Mouse (Mus musculus): ENCODE results near the gene Lingo3.
"Not testable (repeated sequence)": the region's sequence is repeated elsewhere in the genome, so short reads cannot be mapped to it uniquely, and the experiment has no call there.

The Lingo3 gene

DNA sequence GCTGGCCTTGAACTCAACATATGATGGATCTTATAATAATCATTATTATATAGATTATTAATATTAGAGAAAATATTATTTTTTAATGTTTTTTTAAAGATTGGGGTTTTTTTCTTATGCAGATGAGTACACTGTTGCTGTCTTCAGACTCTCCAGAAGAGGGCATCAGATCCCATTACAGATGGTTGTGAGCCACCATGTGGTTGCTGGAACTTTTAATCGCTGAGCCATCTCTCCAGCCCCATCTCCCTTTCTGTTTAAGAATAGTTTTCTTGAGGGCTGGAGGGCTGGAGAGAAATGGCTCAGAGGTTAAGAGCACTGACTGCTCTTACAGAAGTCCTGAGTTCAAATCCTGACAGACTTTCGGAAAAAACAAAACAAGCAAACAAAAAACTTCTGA, 21.8 kb downstream of the Lingo3 start:
- in situ Hi-C loops (cut with MboI, MseI), result no loop called here

DNA sequence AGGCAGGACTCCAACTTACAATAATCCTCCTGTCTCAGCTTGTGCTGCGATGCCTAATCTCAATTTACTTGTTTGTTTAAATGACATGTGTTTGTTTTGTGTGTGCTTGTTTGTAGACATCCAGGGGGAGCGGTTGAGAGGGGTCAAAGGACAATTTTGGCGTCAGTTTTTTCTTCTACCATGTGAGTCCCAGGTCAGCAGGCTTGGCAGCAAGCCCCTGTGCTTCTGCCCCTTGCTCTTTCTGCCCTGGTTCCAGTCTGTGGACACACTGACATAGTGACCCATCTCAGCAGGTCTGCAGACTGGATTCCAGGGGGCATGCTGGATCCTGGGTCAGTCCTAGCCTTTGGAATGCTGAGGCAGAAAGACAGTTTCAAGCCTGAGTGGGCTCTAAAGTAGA, 24.4 kb downstream of the Lingo3 start:
- in situ Hi-C loops (cut with MboI, MseI), result no loop called here

DNA sequence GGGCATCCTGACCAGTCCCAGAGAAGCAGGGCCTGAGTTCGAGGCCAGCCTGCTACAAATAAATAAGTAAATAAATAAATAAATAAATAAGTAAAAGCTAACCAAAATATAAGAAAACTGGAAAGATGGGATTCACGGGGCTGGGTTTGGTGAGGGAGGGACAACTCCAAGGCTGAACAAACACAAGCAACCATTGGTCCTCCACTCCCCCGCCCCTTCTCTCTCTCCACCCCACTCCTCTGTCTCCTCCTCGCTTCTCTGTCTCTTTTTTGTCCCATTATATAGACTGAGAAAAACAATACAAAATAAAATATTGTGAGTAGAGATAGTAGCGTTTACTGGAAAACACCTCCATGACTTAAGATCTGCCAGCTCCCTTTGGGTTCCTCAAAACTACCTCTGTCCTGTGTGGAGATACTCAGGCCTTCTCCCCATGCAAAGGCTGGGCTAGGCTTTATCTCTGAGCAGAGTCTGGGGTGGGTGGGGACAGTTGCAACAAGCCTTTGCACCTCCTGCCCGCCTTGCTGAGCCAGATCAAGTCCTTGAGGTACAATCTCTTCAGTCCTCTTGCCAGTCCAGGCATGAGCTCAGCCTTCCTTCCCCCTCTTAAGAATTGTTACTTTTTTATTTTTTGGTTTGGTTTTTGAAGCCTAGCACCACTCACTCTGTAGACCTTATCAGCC, 25.1 kb downstream of the Lingo3 start:
- in situ Hi-C loops (cut with MboI, MseI), result no loop called here

DNA sequence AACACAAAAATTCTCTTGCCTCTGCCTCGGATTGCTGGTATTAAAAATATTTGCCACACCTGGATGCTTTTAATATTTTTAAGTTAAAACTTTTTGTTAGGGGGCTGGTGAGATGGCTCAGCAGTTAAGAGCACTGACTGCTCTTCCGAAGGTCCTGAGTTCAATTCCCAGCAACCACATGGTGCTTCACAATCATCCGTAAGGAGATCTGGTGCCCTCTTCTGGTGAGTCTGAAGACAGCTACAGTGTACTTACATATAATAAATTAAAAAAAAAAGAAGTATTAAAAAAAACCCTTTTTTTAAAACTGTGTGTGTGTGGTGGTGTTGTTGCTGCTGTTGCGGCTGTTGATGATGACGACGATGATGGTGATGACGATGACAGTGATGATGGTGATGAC, 25.9 kb downstream of the Lingo3 start:
- in situ Hi-C loops (cut with MboI, MseI), result not testable (repeated sequence)

DNA sequence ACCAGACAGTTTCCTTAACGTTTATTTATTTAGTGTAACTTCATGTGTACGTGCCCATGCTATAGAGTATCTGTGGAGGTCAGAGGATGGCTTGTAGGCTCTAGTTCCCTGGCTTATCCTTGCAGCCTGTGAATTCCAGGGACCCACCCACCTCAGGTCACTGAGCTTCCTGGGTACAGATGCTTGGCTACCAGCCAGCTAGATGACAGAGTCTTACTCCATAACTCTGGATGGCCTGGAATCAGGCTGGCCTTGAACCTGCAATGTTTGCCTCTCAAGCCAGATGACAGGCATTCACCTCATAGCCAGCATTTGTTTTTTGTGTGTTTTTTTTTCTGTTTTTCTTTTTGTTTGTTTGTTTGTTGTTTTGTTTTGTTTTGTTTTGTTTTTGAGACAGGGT, 26.7 kb downstream of the Lingo3 start:
- in situ Hi-C loops (cut with MboI, MseI), result no loop called here

DNA sequence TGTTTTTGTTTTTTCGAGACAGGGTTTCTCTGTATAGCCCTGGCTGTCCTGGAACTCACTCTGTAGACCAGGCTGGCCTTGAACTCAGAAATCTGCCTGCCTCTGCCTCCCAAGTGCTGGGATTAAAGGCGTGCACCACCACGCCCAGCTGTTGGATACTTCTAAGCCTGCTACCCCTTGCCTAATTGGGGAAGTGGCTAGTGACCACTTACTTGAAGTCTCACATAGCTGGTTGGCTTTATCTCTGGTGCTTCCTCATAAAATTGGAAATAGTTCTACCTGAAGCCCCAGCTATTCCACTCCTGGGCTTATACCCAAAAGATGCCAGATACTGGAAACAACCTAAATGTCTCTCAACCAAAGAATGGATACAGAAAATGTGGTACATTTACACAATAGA, 27.5 kb downstream of the Lingo3 start:
- in situ Hi-C loops (cut with MboI, MseI), result not testable (repeated sequence)

DNA sequence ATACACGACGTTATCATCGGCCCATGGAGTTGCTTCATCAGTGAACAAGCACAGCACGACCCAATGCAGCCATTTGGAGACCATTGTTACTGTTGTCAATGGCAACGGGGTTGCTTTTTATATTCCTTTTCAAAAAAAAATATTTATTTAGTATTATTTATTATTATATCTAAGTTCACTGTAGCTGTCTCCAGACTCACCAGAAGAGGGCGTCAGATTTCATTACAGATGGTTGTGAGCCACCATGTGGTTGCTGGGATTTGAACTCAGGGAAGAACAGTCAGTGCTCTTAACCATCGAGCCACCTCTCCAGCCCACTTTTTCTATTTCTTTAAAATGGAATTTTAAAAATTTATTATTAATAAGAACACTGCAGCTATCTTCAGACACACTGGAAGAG, 29.0 kb downstream of the Lingo3 start:
- in situ Hi-C loops (cut with MboI, MseI), result loop anchor here (5.0 kb wide), 2 partner anchors 63 to 183 kb away; no protein-coding TSS in a partner anchor

DNA sequence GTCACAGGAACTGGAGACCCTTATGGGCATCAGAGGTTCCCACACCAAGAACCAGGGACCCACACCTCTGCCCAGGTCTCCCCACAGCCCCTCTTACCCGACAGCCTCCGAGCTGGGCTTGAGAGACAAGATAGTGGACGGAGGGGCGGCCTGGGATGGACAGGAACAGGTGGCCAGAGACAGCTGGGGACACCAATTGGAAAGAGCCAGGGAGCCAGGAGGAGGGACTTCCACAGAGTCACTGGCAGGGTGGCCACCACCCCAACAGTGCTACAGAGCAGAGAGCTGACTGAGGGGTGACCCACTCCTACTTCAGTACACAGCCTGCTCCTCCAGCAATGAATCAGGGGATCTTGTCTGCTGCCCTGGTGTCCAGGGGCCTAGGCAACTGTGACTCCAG, 30.5 kb downstream of the Lingo3 start, which contains the start of gene Jsrp1:
TSS of gene Jsrp1 (minus strand) at position 133 of the 400 bp plus-strand sequence.
- in situ Hi-C loops (cut with MboI, MseI), result loop anchor here (5.0 kb wide), 2 partner anchors 64 to 184 kb away; no protein-coding TSS in a partner anchor

DNA sequence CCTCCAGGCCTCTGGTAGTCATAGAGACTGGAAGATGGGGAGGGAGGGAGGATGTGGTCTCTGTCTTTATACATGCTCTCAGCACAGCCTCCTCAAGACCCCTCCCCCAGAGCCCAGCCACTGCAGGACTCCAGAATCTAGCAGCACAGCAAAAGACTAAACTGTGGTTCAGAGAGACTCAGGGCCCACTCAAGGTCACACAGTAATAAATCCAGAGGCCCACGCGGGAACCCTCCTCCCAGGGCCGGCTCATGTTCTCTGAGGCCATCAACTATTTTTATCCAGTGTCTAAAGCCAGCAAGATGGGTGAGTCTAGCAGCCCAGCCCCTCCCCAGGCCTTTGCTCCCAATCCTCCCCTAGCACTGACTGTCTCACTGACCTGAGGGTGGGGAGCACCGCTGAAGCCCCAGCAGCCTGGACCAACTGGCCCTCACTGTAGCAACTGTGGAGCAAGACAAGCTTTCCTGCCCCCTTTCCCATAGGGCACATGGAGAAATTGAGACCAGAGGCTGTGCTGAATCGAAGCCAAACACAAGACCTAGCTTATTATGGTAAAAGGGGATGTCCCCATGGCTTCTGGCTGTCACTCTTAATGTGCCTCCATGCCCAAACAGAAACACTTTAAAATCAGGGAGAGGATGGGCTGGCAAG, 31.3 kb downstream of the Lingo3 start:
- in situ Hi-C loops (cut with MboI, MseI), result loop anchor here (5.0 kb wide), 2 partner anchors 65 to 185 kb away; no protein-coding TSS in a partner anchor

DNA sequence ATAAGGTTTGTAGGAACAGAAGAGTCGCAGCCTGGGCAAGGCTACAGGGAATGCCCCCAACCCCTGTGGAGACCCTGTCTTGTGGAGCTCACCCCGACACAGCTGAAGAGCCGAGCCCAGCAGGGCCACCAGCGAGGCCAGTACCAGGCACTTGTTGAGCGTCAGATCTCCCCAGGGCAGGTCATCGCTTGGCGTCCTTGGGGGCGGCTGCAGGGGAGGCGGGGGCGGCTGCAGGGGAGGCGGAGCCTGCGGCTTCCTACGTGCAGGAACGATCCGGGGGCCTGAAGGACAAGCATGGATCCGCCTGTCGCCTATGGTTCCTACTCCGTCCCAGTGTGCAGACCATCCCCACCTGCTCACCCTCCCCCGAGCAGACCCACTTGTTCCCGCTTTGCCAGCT, 33.8 kb downstream of the Lingo3 start:
- in situ Hi-C loops (cut with MboI, MseI), result loop anchor here (5.0 kb wide), 2 partner anchors 67 to 187 kb away; no protein-coding TSS in a partner anchor

DNA sequence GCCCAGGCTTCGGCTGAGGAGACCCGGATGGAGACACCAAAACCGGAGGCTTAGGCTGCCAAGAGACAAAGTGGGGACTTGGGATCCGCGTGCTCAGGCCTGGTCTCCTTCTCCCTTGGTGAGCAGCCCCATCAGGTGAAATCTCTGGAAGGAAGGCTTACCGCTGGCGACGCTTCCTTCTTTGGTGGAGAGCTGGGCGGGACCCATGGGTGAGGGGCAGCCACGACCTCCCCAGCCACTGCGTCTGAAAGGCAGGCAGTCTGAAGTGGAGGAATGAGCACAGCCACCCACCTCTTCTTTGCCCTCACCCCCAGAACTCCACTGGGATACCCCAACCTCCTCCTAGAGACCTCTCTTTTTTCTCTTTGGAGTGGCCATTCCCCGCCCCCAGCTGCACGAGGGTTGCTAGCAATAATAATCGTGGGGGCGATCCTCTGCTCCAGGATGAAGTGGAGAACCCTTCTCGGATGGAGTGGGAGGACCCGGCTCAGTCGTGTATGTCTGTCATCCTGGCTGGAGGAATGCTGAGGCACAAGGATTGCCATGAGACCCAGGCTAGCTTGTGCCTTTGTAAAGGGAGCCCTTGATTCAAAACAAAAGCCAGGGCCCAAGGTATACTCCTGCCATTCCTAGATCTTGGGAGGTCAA, 34.7 kb downstream of the Lingo3 start:
- in situ Hi-C loops (cut with MboI, MseI), result no loop called here

DNA sequence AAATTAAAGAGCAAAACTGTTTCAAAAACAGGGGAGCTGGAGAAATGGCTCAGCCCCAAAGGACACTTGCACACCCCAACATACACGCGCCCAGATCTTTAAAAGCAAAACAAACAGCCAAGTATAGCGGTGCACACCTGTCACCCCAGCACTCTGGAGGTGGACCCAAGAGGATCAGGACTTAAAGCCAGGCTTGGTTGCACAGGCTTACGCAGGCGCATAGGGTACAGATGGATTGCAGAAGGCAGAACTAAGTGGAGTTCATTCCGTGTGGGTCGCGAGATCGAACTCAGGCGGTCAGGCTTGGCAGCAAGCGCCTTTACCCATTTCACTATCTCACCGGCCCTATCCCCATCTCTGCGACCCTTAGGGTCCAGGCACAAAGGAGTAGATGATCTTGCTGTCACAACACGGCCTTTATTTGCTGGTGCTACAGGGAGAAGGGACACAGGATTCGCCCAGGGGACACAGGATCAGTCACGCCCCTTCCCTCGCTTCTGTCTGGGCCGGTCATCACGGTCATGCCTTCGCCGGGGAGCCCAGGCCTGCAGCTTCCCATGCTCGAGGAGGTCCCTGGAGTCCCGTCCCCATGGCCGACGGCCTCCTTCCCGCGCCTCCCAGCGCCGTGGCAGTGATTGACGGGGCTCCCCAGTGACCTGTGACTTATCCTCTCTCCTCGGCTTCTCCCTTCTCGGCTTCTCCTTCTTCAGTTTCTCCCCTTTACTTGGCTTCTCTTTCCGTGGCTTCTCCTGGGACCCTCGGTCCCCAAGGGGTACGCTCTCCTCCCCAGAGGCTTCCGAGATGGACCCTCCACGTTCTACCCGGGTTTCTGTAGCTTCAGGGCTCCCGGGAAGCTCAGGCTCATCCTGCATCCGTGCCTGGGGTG, 35.5 kb downstream of the Lingo3 start:
- in situ Hi-C loops (cut with MboI, MseI), result no loop called here

DNA sequence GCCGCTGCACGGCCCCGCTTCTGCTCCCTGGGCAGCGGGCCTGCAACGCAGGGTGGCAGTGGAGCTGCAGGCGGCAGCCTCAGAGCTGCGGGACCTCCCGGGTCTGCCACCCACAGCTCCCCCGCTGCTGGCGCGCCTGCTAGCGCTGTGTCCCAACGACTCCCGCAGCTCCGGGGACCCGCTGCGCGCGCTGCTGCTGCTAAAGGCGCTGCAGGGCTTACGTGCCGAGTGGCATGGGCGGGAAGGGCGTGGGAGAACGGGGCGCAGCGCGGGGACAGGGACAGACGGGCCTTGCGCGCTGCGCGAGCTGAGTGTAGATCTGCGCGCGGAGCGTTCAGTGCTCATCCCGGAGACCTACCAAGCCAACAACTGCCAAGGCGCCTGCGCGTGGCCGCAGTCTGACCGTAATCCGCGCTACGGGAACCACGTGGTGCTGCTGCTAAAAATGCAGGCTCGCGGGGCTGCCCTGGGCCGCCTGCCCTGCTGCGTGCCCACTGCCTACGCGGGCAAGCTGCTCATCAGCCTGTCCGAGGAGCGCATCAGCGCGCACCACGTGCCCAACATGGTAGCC, 36.7 kb downstream of the Lingo3 start:
- in situ Hi-C loops (cut with MboI, MseI), result no loop called here

DNA sequence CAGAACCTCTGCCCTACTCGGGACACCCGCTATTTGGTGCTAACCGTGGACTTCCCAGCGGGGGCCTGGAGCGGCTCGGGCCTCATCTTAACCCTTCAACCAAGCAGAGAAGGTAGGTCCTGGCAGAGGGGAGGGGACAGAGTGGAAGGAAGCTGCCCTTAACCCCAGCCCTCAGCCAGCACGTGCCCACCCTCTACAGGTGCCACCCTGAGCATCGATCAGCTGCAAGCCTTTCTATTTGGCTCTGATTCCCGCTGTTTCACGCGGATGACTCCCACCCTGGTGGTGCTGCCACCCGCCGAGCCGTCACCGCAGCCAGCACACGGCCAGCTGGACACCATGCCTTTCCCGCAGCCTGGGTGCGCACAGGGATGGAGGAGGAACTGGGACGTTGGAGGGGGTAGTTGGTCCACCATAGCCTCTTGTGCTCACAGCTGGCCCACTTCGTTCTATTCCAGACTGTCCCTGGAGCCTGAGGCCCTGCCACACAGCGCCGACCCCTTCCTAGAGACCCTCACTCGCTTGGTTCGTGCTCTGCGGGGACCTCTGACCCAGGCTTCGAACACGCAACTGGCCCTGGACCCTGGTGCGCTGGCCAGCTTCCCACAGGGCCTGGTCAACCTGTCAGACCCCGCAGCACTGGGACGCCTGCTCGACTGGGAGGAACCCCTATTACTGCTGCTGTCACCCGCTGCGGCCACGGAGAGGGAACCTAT, 37.3 kb downstream of the Lingo3 start:
- in situ Hi-C loops (cut with MboI, MseI), result no loop called here

DNA sequence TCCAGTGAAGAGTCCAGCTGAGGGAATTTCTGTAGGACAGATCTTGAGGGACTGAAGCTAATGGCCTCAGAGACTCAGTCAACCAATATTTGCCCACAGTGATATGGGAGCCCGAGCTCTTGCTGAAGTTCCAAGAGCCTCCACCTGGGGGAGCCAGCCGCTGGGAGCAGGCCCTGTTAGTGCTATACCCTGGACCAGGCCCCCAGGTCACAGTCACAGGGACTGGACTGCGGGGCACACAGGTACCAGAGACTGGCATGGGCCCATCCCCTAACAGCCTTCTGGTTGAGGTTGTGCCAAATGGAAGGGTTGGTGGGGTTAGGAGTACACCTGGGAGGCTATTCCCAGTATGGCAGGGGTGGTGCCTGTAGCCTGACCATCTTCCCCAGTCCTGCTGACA, 37.9 kb downstream of the Lingo3 start:
- in situ Hi-C loops (cut with MboI, MseI), result no loop called here

DNA sequence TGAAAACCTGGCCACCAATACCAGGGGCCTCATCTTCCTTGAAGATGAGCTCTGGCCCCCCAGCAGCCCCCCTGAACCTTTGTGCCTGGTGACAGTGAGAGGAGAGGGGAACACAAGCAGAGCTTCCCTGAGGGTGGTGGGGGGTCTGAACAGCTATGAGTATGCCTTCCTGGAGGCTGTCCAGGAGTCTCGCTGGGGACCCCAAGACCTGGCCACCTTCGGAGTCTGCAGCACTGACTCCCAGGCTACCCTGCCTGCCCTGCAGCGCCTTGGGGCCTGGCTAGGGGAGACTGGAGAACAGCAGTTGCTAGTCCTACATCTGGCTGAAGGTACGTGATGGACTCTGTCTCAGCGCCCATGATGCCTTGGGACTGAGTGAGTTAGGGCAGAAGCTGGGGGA, 38.5 kb downstream of the Lingo3 start:
- in situ Hi-C loops (cut with MboI, MseI), result no loop called here

DNA sequence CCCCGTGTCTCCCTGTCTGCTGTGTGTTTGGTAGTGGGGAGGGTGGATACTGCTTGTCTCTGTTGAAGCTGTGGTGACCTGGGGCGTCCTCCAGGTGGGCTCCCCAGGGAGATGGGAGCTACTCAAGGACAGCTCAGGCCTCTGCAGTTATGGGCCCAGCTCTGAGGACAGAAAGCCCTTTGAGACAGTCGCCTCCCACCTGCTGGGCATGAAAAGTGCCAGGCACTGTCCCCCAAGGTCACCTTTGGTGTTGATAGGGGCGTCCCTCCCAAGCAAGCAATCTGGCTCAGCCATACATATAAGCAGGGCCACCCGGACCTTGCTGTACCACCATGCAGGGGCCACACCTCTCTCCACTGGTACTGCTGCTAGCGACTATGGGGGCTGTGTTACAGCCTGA, 38.9 kb downstream of the Lingo3 start, which contains the start of gene Amh:
TSS of gene Amh (plus strand) at position 328 of the 400 bp plus-strand sequence.
- in situ Hi-C loops (cut with MboI, MseI), result no loop called here

DNA sequence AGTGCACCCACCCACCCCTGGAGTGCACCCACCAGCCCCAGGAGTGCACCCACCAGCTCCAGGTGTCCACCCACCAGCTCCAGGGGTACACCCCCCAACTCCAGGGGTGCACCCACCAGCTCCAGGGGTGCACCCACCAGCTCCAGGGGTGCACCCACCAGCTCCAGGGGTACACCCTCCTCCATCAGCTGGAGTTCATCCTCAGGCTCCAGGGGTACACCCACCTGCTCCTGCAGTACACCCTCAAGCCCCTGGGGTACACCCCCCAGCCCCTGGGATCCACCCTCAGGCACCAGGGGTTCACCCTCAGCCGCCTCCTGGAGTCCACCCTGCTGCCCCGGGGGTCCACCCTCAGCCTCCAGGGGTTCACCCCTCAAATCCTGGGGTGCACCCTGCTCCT, 39.5 kb downstream of the Lingo3 start:
- in situ Hi-C loops (cut with MboI, MseI), result no loop called here

DNA sequence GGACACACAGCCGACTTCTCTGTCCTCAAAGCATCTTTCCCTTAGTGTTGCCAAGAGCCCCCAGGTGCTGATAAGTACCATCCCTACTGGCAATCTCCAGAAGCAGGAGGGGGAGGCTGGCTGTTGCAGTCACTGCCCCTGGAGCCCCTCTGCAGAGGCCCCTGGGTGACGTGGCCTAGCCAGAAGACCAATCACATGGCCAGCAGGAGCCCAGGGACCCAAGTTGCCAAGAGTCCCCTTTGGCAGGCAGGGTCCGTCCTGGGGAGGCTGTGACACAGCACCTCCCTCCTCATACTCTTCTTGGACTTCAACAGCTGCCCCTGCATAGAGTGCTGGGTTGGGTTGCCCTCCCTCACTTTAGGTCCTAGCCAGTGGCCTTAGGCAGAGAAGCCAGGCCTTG, 40.8 kb downstream of the Lingo3 start:
- in situ Hi-C loops (cut with MboI, MseI), result no loop called here

DNA sequence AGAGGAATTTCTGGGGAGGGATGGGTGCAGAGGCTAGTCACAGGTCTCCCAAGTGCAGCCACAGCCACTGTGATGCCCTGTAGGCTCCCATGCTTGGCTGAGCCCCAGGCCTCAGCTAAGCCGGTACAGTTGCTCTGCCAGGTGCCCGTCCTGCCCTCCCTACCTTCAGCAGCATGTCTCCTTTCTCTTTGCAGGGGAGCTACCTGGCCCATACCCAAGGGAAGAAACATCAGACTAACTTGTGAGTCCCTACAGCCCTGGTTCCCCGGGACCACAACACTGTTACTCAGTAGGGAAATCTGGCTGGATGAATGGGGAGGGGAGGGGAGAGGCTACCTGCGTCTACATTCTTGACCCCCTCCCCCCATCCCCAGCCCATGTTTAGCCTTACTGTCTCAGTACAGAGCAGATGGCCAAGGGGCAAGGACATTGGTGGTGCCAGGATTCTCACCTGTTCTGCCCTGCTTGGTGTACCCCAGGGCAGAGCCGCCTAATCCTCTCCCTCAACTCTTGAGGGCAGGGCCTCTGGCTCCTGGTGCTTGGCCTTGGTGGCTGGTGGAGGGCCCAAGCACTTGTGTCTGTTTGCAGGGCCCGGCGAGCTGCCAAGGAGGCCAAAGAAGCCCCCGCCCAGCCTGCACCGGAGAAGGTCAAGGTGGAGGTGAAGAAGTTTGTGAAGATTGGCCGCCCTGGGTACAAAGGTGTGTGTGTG, 41.5 kb downstream of the Lingo3 start:
- in situ Hi-C loops (cut with MboI, MseI), result no loop called here
